Mouse (Mus musculus) embryonic fibroblast, embryonic 13.5 days (primary cell): ENCODE data around the gene Ddx3x.

Experiments
- CTCF ChIP-seq: IDR thresholded peaks from 2 replicates; pipeline ENCODE4 v1.5.1; 2011; ENCODE audit warnings: mild to moderate bottlenecking, control low read depth, low read length, moderate library complexity, borderline replicate concordance; ENCODE audit not compliant: insufficient read depth
- POLR2A ChIP-seq: IDR thresholded peaks from 2 replicates; pipeline ENCODE4 v1.6.1; 2011; ENCODE audit warnings: low read depth, mild to moderate bottlenecking, control low read depth, low read length, moderate library complexity

DNA sequence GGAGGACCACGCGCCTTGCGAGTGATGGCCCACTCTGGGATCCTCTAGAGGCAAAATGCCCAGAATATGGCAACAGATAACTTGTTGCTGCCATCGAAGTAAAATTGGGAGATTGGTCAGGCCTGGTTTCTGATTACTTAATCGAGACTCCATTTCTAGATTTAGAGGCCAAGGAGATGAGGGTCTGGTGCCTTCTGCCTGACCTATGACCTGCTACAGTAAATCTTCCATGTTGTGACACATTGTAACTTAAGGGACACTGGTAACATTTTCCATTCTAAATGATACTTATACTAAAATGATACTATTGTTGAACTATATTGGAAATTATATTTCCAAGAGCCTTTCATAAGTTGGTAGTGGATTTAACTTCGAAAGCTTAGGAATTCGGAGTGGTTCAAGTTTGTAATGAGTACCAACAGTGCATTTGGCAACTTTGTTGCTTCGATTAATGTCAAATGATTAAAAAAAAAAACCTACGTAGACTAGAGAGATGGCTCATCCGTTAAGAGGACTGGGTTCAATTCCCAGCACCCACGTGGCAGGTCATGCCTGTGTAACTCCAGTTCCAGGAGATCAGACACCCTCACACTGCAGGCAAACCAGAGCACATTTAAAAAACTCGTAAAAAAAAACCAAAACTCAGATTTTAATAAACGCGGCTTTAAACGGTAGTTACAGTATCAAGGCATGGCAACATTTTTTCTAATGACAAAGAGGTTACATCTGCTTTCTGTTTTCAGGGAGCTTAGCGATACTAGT is 1.5 kb downstream of the Ddx3x start:
- no peak for TF ChIP-seq POLR2A
- no peak for TF ChIP-seq CTCF
